Comparison of ENCODE assay signal across 21 mouse cellular contexts in the genomic region with DNA sequence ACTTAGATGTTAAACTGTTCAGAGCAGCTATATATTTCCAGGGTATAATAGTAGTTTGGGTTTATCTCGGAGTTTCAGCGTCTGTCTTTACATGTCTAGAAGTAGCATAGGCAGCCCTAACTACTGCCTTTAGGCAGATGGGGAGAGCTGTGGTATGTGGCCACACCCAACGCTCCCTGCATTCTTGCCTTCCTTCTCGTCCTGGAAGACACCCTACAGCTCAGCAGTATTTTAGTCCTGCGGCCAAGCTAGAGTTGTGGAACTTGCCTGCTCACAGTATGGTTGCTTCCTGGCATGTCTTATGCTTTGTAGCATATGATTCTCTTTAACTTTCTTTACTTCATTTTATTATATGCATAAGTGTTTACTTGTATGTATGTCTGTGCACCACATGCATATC.
DNase-seq lines count a peak whose midpoint lies in the region; ATAC-seq lines count a peak whose summit lies in the region.
"Had no signal": no experiment of that assay in that cellular context is flagged by ENCODE, and none has a peak within 500 bp of the region (broad histone marks: within the 10 kb centered on the region; RNA-seq: fewer than 3 reads in every experiment).

No protein-coding gene starts in this region.

- H3K27me3 ChIP-seq in embryonic facial prominence, embryonic 13.5 days, result no peaks in the 10 kb centered on the region
- H3K27me3 ChIP-seq in embryonic facial prominence, embryonic 10.5 days (replicated peaks; ENCODE audit: low read depth, poor library complexity, severe bottlenecking), result no peaks in the 10 kb centered on the region
- H3K27me3 ChIP-seq in embryonic facial prominence, embryonic 14.5 days (replicated peaks; ENCODE audit: control insufficient read depth, insufficient read depth, low read length), result no peaks in the 10 kb centered on the region
- H3K27me3 ChIP-seq: forebrain, embryonic 15.5 days; heart, embryonic 15.5 days; hindbrain, embryonic 13.5 days had no signal

- no peaks in the 10 kb centered on the region for H3K9me3 ChIP-seq in embryonic facial prominence, embryonic 13.5 days
- H3K9me3 ChIP-seq in embryonic facial prominence, embryonic 10.5 days, result no peaks in the 10 kb centered on the region
- no peaks in the 10 kb centered on the region for H3K9me3 ChIP-seq in embryonic facial prominence, embryonic 14.5 days (ENCODE audit: control insufficient read depth, low read length)
- H3K9me3 ChIP-seq: forebrain, embryonic 15.5 days; G1E; heart, embryonic 10.5 days; heart, embryonic 15.5 days; hindbrain, embryonic 13.5 days had no signal

- 0 out of 2 replicates have a peak overlapping the region, but pooled peaks have one; percentile 33 for H3K27ac ChIP-seq in embryonic facial prominence, embryonic 13.5 days
- H3K27ac ChIP-seq in embryonic facial prominence, embryonic 10.5 days (replicated peaks), result no peak overlapping the region
- no peak overlapping the region for H3K27ac ChIP-seq in embryonic facial prominence, embryonic 14.5 days (replicated peaks; ENCODE audit: low read depth, low read length)
- H3K27ac ChIP-seq: forebrain, embryonic 15.5 days; heart, embryonic 10.5 days; heart, embryonic 15.5 days; hindbrain, embryonic 13.5 days; hindbrain, postnatal 0 days had no signal

- H3K9ac ChIP-seq in embryonic facial prominence, embryonic 13.5 days, result no peak overlapping the region
- no peak overlapping the region for H3K9ac ChIP-seq in embryonic facial prominence, embryonic 14.5 days (ENCODE audit: low read depth, low read length)
- H3K9ac ChIP-seq: forebrain, embryonic 15.5 days; heart, embryonic 15.5 days; hindbrain, embryonic 13.5 days had no signal

- DNase-seq in embryonic facial prominence, embryonic 10.5 days (ENCODE audit: low spot score), result no peak
- DNase-seq in right cerebral cortex, adult 18-20 months, result peak; percentile 1
- DNase-seq in right cerebral cortex, postnatal 4 days, result no peak
- DNase-seq in embryonic facial prominence, embryonic 14.5 days (ENCODE audit: low spot score), result peak; percentile 67
- DNase-seq in cerebellum, adult 8-10 months, result no peak
- DNase-seq in cerebellum, postnatal 14 days, result no peak
- DNase-seq: adrenal gland, adult 2 months; adrenal gland, postnatal 25 days; B cell, adult 2 months; cerebellum, adult 18-20 months; cerebellum, postnatal 25 days; gastrocnemius, postnatal 36 days; heart, adult 18-20 months; heart, postnatal 14 days had no signal

- 65% methylated on average over 5 of the region's 5 CpGs for WGBS in embryonic facial prominence, embryonic 13.5 days
- 83% methylated on average over 5 of the region's 5 CpGs for WGBS in embryonic facial prominence, embryonic 10.5 days
- whole genome bisulfite sequencing in embryonic facial prominence, embryonic 14.5 days, result 74% methylated on average over 5 of the region's 5 CpGs

- no peaks in the 10 kb centered on the region for H3K4me1 ChIP-seq in embryonic facial prominence, embryonic 13.5 days
- no peaks in the 10 kb centered on the region for H3K4me1 ChIP-seq in embryonic facial prominence, embryonic 10.5 days
- H3K4me1 ChIP-seq in embryonic facial prominence, embryonic 14.5 days (ENCODE audit: control insufficient read depth, insufficient read depth, low read length), result no peaks in the 10 kb centered on the region
- H3K4me1 ChIP-seq: forebrain, embryonic 15.5 days; heart, embryonic 10.5 days; heart, embryonic 15.5 days; hindbrain, embryonic 13.5 days had no signal

- no peak overlapping the region for H3K4me2 ChIP-seq in embryonic facial prominence, embryonic 13.5 days
- H3K4me2 ChIP-seq in embryonic facial prominence, embryonic 14.5 days (ENCODE audit: low read depth, low read length), result no peak overlapping the region
- H3K4me2 ChIP-seq: forebrain, embryonic 15.5 days; heart, embryonic 15.5 days; hindbrain, embryonic 13.5 days had no signal

- peaks cover 55% of the 10 kb centered on the region for H3K36me3 ChIP-seq in embryonic facial prominence, embryonic 13.5 days
- peaks cover 74% of the 10 kb centered on the region for H3K36me3 ChIP-seq in embryonic facial prominence, embryonic 10.5 days (replicated peaks)
- peaks cover 54% of the 10 kb centered on the region for H3K36me3 ChIP-seq in embryonic facial prominence, embryonic 14.5 days (ENCODE audit: control insufficient read depth, insufficient read depth, low read length)

- no peak overlapping the region for H3K4me3 ChIP-seq in embryonic facial prominence, embryonic 13.5 days
- no peak overlapping the region for H3K4me3 ChIP-seq in embryonic facial prominence, embryonic 10.5 days
- H3K4me3 ChIP-seq in embryonic facial prominence, embryonic 14.5 days (ENCODE audit: low read depth, low read length), result no peak overlapping the region
- H3K4me3 ChIP-seq: forebrain, embryonic 15.5 days; heart, embryonic 10.5 days; heart, embryonic 15.5 days; hindbrain, embryonic 13.5 days had no signal

- no peak for ATAC-seq in embryonic facial prominence, embryonic 13.5 days (ENCODE audit: insufficient number of reproducible peaks, insufficient read depth, low FRiP score, low TSS enrichment, low read depth)
- ATAC-seq in embryonic facial prominence, embryonic 14.5 days (ENCODE audit: low read depth), result peak; percentile 67; the same call in 1 of the 2 replicates
- ATAC-seq: forebrain, embryonic 15.5 days; hindbrain, postnatal 0 days had no signal

Comparison
In these comparisons a context has a peak if more than half of its experiments do, and no peak if none do; other contexts are left out.
1. DNase-seq: peak in right cerebral cortex, adult 18-20 months (single experiment) and embryonic facial prominence, embryonic 14.5 days (single experiment); none in embryonic facial prominence, embryonic 10.5 days (single experiment), right cerebral cortex, postnatal 4 days (single experiment), cerebellum, adult 8-10 months (single experiment) and cerebellum, postnatal 14 days (0 of 2).